Mouse (Mus musculus): ENCODE measurements around the gene Snrk.

DNA sequence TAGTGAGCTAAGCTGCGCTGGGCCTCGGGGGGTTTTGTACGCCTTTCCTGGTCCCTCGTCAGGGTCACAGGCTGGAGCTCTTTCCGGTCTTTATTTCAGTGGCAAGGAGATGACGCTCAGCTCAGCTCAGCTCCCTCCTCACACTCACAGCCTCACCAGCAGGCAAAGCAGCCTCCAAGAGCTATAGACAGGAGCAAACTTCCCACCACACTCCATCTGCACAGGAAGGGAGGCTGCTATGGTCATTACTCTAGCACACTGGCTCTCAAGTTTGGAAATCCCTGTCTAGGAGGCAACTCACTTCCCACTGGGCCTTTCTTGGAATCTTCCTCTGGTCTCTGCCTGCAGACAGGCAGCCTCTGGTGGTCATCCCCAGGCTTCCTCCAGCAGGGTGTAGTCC lies 68.9 kb downstream of the Snrk start:
- TF ChIP-seq EP300 (optimal IDR thresholded peaks at IDR 0.05) (no peak), CTCF (IDR thresholded peaks at IDR 0.05; ENCODE audit: low read depth) (no peak)

Data from stomach, postnatal 0 days (tissue).